Mouse (Mus musculus) CD4-positive, CD25-positive, alpha-beta regulatory T cell, adult 2 months (primary cell): ENCODE data around the gene Fbxo17.

Source experiments
- DNase-seq: peaks from one replicate; pipeline ENCODE4 v3.0.0-alpha.2; 2012; ENCODE audit warnings: low read depth, low spot score

Gene Fbxo17

GRCm38 (mm10) chr7:28717726-28718125 lies 1.1 kb downstream of the Fbxo17 start:
- no peak for DNase-seq

DNA sequence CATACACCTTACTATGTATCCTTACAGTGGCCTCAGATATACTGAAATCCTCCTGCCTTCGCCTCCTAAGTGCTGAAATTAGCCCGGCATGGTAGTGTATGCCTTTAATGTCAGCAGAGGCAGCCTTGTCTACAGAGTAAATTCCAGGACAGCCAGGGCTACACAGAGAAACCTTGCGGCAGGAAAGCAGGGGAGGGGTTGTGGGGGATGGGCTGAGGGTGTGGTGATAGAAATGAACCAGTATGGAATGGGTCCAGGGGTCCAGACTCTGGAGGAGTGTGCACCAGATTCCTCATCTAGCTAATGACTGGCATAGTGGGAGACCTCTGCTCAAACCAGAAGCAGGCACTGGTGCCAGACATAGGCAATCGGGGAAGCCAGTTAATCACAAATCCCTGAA lies 2.6 kb downstream of the Fbxo17 start:
- no peak for DNase-seq

GRCm38 (mm10) chr7:28719650-28720049 lies 3.0 kb downstream of the Fbxo17 start:
- no peak for DNase-seq

DNA sequence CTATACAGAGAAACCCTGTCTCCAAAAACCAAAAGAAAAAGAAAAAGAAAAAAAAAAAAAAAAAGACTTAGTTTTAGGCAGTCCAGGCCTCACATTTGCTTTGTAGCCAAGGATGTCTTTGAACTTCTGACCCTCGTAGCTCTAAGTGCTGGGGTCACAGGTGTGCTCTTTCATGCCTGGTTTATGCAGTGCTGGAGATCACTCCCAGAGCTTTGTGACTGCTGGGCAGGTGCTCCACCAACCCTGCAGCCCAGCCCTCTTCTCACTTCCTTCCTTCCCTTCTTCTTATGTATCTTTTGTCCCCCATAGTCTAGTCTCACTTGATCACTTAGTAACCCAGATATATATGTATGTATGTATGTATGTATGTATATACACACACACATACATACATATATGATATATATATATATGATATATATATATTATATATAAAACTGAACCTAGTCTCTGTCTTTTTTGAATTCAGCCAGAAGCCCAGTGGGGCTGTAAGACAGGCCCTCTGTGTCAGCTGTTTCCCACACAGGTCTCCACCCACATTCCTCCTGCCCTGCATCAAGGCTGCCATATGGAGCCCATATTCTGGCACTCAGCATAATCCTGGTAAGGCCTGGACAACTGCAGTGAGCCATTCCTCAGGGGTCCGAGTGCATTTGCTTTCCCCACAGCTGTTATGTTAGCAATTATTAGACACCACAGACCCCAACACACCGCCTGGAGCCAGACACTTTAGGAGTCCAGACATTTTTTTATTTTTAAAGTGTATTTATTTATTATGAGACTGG lies 4.3 kb downstream of the Fbxo17 start:
- DNase-seq: no peak

GRCm38 (mm10) chr7:28722079-28722478 lies 5.5 kb downstream of the Fbxo17 start:
- peak; percentile 49 for DNase-seq

DNA sequence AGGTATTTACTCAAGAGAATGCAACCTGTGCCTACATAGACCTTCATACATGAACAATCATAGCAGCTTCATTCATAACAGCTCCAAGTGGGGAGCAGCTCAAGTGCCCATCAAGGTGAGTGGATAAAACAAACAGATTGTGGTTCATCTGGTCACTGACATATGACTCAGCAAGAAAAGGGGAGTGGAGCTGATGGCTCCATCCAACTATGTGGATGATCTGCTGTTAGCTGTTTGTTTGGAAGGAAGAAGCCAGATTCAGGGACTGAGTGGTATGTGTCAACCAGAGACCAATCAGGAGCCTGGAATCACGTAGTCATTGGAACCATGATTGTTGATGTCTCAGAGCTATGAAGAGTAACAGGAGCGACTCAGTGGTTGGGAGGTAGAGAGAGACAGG lies 8.0 kb downstream of the Fbxo17 start:
- no peak for DNase-seq

DNA sequence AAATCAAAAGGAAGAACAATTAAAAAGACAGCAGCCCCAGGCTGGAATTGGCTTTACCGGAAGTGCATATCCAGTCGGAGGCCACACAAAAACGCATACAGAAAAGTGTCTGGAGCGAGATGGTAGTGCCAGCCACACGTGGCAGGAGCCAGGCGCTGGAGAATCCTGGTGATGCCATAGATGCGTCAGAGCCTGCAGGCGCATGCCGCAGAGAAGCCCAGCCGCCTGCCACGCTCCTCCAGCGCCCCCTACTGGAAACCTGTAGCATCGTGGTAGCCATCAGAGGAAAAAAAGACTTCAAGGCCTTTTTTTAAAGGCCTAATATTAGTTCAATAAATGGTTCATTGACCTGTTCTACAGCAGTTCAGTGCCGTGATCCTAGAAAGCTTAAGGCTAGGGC lies 10.0 kb downstream of the Fbxo17 start:
- DNase-seq: peak; percentile 90

DNA sequence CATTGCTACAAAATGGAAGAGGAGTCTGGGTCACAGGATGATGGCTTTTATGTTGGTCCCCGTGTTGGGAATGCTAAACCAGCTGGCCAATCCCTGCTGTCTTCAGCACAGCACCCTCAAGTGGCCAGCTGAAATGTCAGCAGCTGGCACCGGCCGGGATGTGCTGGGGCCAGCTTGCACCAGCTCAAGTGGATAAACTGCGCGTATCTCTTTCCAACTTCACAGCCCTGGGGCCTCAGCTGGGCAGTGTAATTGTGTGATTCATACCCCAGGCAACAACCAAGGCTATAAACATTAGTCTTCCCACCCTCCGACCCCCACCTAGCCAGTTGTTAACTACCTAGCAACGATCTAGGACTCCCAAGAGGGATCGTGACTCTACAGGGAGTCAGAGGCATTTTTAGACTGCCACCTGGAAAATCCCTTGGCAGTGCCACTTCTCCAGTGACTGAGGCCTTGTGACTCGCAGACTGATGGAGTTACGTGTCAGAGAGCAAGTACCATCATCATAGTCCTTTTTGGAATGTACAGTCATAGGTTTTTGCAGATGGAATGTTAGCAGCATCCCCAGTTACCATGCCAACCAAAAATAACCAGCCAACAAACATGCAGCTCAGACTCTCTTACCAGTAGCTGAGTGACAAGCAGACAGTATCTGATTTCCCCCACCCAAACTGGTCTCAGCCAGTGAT lies 11.2 kb downstream of the Fbxo17 start:
- DNase-seq: no peak

DNA sequence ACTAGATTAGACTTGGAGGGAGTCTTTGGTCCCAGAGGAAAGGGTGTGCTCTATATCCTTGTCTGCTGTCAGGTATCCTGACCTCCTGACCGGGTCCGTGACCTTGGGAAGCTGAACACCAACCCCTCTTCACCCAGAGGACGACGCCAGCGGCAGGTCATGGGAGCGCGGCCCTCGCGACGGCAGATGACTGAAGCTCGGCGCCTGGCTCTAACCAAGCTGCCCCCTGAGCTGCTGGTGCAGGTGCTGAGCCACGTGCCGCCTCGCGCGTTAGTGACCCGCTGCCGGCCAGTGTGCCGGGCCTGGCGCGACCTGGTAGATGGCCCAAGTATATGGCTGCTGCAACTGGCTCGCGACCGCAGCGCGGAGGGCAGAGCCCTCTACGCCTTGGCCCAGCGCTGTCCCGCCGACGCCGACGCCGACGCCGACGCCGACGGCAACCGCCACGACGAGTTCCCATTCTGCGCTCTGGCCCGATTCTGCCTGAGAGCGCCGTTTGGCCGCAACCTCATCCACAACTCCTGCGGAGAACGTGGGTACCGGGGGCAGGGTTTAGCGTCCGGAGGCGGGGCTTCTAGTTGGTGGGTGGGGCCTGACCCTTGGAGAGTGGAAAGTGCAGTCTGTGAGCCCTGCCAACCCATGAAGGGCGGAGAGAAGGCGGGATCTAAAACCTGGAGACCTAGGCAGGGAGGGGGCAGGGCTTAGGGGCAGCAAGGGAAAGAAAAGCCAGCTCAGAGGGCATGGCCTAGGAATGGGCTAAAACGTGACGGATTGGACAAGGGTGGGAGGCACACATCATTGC lies 15.9 kb downstream of the Fbxo17 start:
- peak; percentile 82 for DNase-seq

GRCm38 (mm10) chr7:28733211-28733610 lies 16.6 kb downstream of the Fbxo17 start:
- DNase-seq: no peak

GRCm38 (mm10) chr7:28735701-28736100 lies 19.1 kb downstream of the Fbxo17 start:
- DNase-seq: no peak

DNA sequence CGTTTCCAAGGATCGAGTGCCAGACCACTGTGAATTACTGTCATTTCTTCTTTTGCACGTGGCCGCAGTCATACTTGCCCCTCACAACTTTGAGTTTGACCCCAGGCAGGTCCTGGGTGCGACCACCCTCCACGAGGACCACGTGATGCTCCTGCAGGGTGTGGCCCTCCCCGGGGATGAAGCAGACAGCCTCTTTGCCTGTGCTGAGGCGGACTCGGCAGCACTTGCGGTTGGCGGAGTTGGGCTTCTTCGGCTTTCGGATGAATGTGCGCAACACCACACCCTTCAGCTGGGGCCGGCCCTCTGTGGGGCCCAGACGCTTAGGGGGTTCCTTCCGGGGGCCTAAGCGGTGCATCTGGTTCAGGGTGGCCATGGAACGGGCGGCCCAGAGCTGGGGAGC lies 23.2 kb downstream of the Fbxo17 start:
- DNase-seq: no peak

- peak; percentile 37 for DNase-seq
These were observed 24.3 kb downstream of the Fbxo17 start for GRCm38 (mm10) chr7:28740949-28741348.

DNA sequence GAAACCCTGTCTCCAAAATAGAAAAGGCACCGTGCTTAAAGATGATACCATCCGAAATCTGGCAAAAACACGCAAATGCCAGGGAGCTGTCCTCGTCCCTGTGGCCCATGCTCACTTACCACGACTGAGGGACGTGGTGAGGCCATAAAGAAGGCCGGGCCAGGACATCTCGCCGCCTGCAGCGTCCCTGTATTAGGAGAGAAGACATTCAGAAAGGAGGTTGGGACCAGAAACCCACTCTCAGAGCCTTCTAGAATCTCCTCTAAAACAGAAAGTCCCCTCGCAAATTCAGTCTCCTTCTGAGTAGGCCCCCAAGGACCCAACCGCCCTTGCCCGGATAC lies 24.7 kb downstream of the Fbxo17 start:
- no peak for DNase-seq

DNA sequence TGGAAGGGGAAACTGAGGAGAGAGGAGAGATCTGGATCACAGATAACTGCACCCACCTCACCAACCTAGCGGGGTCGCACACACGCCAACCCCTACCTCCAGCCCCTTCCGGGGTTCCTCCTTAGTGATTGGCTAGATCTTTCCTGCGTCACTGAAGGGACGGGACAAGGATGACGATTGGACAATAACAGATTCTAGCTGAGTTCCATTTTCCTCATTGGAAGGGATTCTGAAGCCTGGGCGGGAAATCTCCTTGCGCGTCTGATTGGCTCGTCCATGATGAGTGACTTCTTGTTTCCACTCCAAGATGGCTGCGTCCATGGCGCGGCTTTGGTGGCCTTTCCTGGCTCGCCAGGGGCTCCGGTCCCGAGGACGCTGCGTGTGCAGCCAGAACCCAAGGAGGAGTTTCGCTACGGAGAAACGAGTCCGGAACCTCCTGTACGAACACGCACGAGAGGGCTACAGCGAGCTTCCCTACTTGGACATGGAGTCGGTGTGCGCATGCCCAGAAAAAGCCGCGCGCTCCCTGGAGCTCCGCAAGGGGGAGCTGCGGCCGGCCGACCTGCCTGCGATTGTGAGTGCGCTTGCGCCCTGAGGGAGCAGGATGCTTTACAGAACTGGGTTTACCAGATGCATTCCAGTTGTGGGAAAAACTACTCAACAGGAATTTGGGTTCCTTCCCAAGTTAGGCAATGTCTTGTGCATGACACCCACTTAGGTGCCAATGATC lies 25.3 kb downstream of the Fbxo17 start, which contains the start of the genes Mrps12 and Sars2:
TSS of gene Mrps12 (minus strand) at position 112 of the 730 bp plus-strand sequence.
TSS of gene Sars2 (plus strand) at position 284 of the 730 bp plus-strand sequence.
- DNase-seq: peak; percentile 96

GRCm38 (mm10) chr7:28749935-28750334 lies 33.3 kb downstream of the Fbxo17 start:
- DNase-seq: no peak

DNA sequence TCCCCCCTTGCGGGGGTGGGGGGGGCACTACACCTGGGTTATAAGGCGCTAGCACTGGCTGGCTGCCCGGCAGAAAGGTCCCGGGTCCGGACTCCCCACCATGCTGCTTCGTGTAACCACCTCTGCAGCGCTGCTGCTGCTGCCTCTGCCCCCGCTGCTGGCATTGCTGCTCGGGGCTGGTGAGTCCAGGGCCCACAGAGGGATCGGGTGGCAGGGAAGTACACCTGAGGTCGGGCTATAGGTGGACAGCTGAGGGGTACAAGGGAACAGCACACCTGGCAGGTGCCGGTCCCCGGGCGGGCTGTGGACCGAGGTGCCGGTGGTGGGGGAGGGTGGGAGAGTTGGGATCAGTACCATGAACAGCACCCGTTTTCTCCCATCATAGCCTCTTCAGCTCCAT lies 39.5 kb downstream of the Fbxo17 start, which contains the start of gene Ccer2:
TSS of gene Ccer2 (plus strand) at position 96 of the 400 bp plus-strand sequence.
- no peak for DNase-seq

- no peak for DNase-seq
These were observed 42.0 kb downstream of the Fbxo17 start for GRCm38 (mm10) chr7:28758623-28759022.

DNA sequence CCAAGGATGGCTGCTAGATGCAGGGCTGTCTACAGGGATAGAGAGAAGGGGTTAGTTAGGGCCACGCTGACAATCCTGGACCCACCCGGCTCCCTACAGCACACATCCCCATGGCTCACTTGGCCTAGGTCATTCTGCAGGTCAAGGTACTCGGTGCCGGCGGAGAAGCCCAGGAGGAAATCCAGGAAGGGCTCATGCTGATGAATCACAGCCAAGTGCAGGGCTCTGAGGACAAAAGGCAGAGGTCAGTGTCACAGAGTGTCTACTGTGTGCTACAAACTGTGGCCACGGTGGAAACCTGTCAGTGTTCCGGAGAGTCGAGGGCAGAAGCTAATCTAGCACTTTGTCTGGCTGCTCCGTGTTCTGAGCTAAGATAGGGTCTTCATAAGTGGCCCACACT lies 45.3 kb downstream of the Fbxo17 start:
- DNase-seq: no peak

- no peak for DNase-seq
These were observed 48.6 kb downstream of the Fbxo17 start for GRCm38 (mm10) chr7:28765211-28765610.

DNA sequence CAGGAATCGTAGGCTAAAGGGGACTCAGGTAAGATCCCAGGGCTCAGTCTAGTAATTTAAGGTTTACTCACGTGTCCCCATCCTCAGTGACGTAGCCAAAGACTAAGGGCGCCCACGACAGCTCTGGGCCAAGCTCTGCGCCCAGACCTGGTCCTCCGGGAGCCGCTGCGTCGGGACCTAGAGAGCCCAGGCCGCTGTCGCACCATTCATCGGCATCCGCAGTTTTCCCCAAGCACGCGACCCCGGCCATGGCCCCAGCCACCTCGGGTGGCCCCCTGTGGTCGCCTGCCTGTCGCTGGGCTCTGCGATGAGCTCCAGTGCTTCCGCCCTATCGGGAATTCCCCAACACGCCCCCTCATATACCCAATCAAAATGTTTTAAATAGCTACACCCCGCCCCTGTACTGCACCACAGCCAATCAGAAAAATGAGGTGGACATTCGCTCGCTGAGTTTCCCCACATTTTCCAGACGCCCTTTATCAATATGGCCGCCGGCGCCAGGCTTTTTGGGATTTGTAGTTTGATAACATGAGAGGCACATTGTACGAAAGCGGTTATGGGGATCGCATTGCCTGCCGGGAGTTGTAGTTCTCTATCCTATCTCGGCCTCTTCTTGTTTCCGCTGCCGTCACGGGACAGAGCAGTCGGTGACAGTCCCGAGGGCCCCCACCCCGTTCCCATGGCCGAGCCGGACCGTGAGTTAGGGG lies 49.7 kb downstream of the Fbxo17 start, which contains the start of gene Sirt2:
TSS of gene Sirt2 (plus strand) at position 563 of the 707 bp plus-strand sequence.
- DNase-seq: peak; percentile 97
